Mouse (Mus musculus) thymus, adult 2 months (tissue): ENCODE measurements at regions not wholly inside any gene's neighbourhood (a gene's known extent, or its start where the extent isn't known, plus 50 kb on each side); places are given as distances from the start of the nearest gene placed in this dataset.

Source experiments
- CTCF ChIP-seq: fragments of 200-500 bp; IDR thresholded peaks from 2 replicates; pipeline ENCODE4 v1.5.1; 2012; ENCODE audit warnings: mild to moderate bottlenecking, control low read depth, low read length, moderate library complexity, borderline replicate concordance; ENCODE audit not compliant: control insufficient read depth, poor library complexity, insufficient read depth; ENCODE audit errors: extremely low read depth
- POLR2A ChIP-seq: fragments of 200-500 bp; IDR thresholded peaks from 2 replicates; pipeline ENCODE4 v1.6.1; 2012; ENCODE audit warnings: mild to moderate bottlenecking, low read length, control low read depth, moderate library complexity; ENCODE audit not compliant: control insufficient read depth, poor library complexity, insufficient read depth; ENCODE audit errors: extremely low read depth

DNA sequence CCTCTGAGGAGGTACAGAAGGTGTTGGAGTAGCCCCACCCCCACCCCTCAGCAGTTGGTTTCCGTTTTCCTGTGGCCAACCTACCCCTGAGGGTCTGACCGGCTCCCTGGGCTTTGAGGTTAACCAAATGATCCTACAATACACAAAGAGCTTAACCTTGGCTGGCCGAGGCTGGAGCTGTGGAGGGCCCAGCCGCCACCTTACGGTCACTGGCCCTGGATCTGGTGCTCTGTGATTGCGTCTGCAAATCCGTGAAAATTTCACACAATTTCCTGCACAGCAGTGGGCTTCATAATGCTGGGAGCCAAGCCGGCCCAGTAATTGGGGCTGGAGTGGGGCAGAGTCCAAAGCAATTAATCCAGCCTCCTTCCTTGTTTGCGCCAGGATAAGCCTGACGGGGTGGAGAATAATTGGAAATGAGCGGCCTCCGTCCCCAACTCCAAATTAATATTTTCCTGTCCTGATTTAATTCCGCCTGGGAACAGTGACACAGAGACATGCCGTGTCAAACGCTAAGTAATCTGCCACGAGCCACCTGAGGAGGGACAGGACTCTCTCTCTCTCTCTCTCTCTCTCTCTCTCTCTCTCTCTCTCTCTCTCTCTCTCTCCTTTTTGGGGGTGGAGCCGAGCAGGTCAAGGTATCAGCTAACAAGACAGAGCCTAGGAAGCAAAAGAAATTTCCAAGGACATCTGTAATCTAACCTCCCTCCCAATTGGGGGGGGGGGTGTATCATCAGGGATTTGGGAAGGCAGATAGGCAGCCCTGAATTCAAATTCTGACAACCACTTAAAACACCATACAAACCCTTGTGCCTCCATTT is 80.3 kb downstream of the Mrm1 start:
- TF ChIP-seq CTCF (no peak), POLR2A (no peak)
